Mouse (Mus musculus): ENCODE measurements around the gene Asb1.

- TF ChIP-seq POLR2A (IDR thresholded peaks at IDR 0.05; ENCODE audit: control insufficient read depth, low read depth, low read length) (no peak), CTCF (IDR thresholded peaks at IDR 0.05; ENCODE audit: control insufficient read depth, insufficient read depth, insufficient replicate concordance, low read depth, low read length) (no peak)
These were observed 44.9 kb downstream of the Asb1 start for GRCm38 (mm10) chr1:91584969-91585835.

Data from testis, adult 2 months (tissue).